Mouse (Mus musculus) left cerebral cortex, adult 9 months (tissue): ENCODE data around the gene Klhdc7a.
"Not testable (repeated sequence)": the region's sequence is repeated elsewhere in the genome, so short reads cannot be mapped to it uniquely, and the experiment has no call there.

Experiments used
- DNase-seq, 2 experiments: peaks; one replicate each; pipeline ENCODE4 v3.0.0; 2022; ENCODE audit warnings: low spot score in 2 of 2

Klhdc7a gene

GRCm38 (mm10) chr4:139967922-139968321, at the start of gene Klhdc7a:
TSS of gene Klhdc7a (minus strand) at chr4:139968026.
- peak; percentile 19 to 51 for DNase-seq

GRCm38 (mm10) chr4:140015916-140016315, 48.1 kb upstream of the Klhdc7a start:
- no peak for DNase-seq

GRCm38 (mm10) chr4:140010728-140011470, 43.1 kb upstream of the Klhdc7a start:
- no peak for DNase-seq

- DNase-seq: no peak
Measured at GRCm38 (mm10) chr4:140004932-140005331, 37.1 kb upstream of the Klhdc7a start.

GRCm38 (mm10) chr4:140004170-140004569, 36.3 kb upstream of the Klhdc7a start:
- DNase-seq: peak; percentile 35 to 78

- no peak for DNase-seq
Measured at GRCm38 (mm10) chr4:140002069-140002468, 34.2 kb upstream of the Klhdc7a start.

- DNase-seq: no peak
Measured at GRCm38 (mm10) chr4:140000911-140001310, 33.1 kb upstream of the Klhdc7a start.

DNA sequence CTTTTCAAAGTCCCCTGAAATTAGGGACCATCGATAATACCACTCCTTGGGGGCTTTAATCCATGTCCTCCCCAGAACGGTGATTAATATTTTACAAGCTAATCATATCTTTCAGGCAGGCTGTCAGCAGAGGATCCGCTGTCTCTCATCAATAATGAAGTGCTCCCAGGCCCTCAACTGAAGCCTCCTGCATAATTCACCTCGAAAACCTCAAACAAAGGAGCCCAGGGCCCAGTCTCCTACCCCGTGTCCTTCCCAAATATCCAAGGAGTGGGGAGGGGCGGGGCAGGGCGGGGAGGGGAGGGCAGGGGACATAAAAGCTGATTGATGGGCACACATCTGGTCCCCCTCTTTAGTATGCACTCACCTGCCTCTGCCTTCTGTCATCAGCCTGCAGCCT, 31.2 kb upstream of the Klhdc7a start:
- DNase-seq: no peak

- no peak for DNase-seq
Measured at GRCm38 (mm10) chr4:139995659-139996058, 27.8 kb upstream of the Klhdc7a start.

GRCm38 (mm10) chr4:139993111-139993755, 25.4 kb upstream of the Klhdc7a start:
- no peak for DNase-seq

GRCm38 (mm10) chr4:139986913-139987312, 19.1 kb upstream of the Klhdc7a start:
- no peak for DNase-seq

DNA sequence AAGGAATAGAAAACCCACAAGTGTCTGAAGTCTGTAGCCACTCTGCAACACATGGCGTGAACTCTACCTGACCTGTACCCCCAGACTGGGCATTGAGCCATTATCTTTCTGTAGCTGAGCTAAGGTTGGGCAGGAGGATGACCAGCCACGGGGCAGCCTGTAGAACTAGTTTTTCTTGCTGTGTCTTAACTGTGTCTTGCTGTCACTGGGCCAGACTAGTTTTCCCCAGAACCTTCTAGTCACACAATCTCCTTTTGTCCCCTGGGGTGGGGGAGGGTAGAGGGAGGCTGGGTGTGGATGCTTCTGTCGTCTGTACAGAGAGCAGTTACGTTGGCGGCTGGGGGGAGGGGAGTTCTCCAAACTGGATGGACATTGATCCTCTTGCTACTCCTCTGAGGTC, 10.9 kb upstream of the Klhdc7a start:
- no peak for DNase-seq

DNA sequence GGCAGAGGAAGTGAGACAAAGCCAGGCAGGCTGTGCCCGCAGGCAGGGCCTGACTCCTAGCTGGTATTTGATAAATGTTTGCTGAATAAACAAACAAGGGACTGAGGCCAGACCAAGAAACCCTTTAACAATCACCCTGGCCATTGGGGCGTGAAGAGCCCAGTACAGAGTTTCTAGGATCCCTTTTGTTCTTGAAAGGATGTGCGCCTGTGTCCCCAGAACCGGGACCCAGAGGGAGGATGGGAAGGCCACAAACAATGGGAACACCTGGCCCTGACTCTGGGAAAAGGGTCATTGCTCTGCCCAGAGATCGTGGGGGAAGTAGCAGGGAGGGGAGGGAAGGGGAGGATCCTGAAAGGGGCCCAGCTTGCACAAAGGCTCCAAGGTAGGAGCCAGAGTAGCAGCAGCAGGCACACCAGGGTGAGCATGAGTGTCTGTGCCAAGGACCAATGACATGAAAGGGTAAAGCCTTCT, 9.5 kb upstream of the Klhdc7a start:
- DNase-seq: no peak

- DNase-seq: no peak
Measured at GRCm38 (mm10) chr4:139974506-139974905, 6.7 kb upstream of the Klhdc7a start.

DNA sequence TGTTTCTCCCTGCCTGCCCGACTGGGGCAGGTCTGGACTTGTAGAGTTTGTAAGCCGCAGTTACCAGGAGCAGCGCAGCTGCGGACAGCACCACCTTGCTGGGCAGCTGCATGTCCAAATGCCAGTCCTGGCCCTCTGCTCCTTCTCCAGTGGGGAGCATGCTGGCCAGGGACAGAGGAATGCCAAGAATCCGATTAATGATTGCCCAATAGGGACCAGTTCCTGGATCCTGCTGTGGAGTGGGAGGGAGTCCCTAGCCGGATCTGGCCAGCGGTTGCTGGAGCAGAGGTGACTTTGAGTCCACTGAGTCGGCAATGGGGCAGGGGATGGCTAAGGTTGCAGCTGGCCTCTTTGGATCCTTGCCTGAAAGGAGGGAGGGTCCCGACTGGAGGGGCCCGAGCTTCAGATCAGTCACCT, 343 bp downstream of the Klhdc7a start:
- no peak for DNase-seq

DNA sequence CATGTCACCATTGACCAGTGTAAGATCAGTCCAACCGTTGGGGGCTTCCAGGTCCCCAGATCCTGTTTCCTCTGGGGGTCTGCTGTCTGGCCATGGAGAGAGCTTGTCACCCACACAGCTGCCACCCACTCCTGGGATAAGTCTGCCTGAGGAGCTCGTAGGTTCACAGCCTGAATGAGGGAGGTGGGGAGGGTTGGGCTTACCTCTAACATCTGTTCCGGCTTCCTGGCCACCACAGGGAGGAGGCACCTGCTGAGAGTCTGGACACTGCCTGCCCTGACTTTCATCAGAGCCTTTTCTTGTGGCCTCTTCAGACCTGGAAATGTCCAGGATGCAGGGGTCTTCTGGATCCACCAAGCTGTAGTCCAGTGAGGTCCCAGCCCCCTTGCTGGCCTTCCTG, 845 bp downstream of the Klhdc7a start:
- DNase-seq: no peak

DNA sequence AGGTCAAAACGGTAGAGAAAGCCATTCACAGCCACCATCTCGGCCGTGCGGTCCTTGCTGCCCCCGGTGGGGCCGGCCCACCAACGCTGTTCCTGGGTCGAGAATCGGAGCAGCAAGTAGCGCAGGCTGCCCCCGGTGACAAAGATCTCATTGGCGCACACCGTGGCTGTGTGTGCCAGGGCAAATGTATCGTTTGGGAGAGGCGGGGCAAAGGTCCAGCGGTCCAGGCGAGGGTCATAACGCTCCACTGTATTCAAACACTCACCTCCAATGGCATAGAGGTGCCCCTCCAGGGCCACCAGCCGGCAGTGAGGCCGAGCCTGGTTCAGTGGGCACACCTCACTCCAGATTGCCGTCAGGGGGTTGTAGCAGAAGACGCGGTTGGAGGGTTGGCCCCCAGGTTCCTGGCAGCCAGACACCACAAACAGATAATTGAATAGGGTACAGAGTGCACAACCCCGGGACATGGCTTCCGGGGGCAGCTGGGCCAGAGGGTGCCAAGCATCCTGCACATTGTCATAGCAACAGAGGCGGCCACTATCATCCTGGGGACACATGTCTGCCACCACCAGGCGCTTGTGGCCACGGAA, 2.1 kb downstream of the Klhdc7a start:
- DNase-seq: no peak

- DNase-seq: no peak
Measured at GRCm38 (mm10) chr4:139964406-139964805, 3.4 kb downstream of the Klhdc7a start.

- DNase-seq: no peak
Measured at GRCm38 (mm10) chr4:139963911-139964310, 3.9 kb downstream of the Klhdc7a start.

DNA sequence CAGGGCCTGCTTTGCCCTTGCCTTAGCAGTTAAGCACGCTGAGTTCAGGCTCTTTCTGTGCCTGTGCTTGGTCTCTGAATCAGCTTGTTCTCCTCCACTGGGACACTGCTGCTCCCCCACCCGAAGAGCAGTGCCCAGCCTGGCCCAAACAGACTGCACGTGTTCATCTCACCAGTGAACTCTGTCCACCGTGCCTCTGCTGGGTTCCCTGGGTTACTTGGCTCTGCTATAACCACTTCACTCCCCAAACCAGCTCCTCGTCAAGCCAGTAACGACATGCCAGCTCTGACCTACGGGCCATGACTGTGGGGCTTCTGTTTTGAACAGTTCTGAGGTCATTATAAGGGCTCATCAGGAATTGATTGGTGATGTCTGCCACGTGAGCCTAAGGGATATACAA, 4.8 kb downstream of the Klhdc7a start:
- no peak for DNase-seq

DNA sequence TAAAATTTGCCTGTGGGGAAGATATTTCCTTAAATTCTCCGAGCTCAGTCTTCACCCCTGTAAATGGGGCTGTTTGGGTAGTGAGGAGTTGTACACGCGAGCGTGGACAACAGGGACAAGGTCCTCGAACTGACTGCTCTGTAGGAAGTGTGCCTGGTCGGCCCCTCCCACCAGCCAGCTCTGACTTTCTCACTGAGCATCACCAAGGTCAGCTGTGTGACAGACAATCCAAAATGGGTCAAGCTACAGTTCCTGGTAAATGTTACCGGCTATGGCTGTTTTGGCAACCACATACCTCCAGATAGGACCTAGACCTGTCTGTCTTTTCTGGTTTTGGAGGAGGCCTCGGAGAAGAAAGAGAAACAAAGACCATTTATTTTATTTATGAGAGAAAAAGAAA, 6.0 kb downstream of the Klhdc7a start:
- DNase-seq: no peak

- not testable (repeated sequence) for DNase-seq
Measured at GRCm38 (mm10) chr4:139961329-139961728, 6.5 kb downstream of the Klhdc7a start.
